Mouse (Mus musculus): Measurements from ENCODE around the gene Sec14l2. TPM values are rescaled to one million over a fixed set of nuclear protein-coding genes. Genes with fewer than 3 reads are reported as not detected.

Sec14l2 gene
- 1 to 10 TPM; 6.8 to 8.3 TPM for total RNA-seq (2021)

GRCm38 (mm10) chr11:4122742-4123579 is at the start of gene Sec14l2:
Gene Sec14l2 (minus strand): TSS chr11:4123415.
- intact Hi-C loops (cut with DNase I), result no loop called here
- DNase-seq, result no peak

- intact Hi-C loops (cut with DNase I), result no loop called here
These were observed 43.4 kb upstream of the Sec14l2 start for GRCm38 (mm10) chr11:4166467-4167090.

GRCm38 (mm10) chr11:4164701-4165100 is 41.5 kb upstream of the Sec14l2 start:
- intact Hi-C loops (cut with DNase I), result no loop called here
- no peak for DNase-seq

More at GRCm38 (mm10) chr11:4166467-4167090, 43.4 kb upstream of the Sec14l2 start:
- no peak for DNase-seq

GRCm38 (mm10) chr11:4160758-4161480 is 37.7 kb upstream of the Sec14l2 start:
- DNase-seq, result no peak
- intact Hi-C loops (cut with DNase I), result no loop called here

GRCm38 (mm10) chr11:4159808-4160708 is 36.8 kb upstream of the Sec14l2 start, which contains the start of the genes Ccdc157 and Sf3a1:
Gene Ccdc157 (minus strand): TSS chr11:4160293.
Gene Sf3a1 (plus strand): TSS chr11:4160350.
- DNase-seq, result peak; percentile 93
- intact Hi-C loops (cut with DNase I), result no loop called here

- DNase-seq, result no peak
- intact Hi-C loops (cut with DNase I), result no loop called here
These were observed 35.5 kb upstream of the Sec14l2 start for GRCm38 (mm10) chr11:4158676-4159075.

GRCm38 (mm10) chr11:4155641-4156040 is 32.4 kb upstream of the Sec14l2 start:
- intact Hi-C loops (cut with DNase I), result no loop called here
- DNase-seq, result no peak

- intact Hi-C loops (cut with DNase I), result no loop called here
These were observed 30.5 kb upstream of the Sec14l2 start for GRCm38 (mm10) chr11:4153694-4154093.

GRCm38 (mm10) chr11:4149886-4150285 is 26.7 kb upstream of the Sec14l2 start:
- peak; percentile 55 for DNase-seq
- intact Hi-C loops (cut with DNase I), result no loop called here

More at GRCm38 (mm10) chr11:4153694-4154093, 30.5 kb upstream of the Sec14l2 start:
- no peak for DNase-seq

GRCm38 (mm10) chr11:4148536-4149156 is 25.4 kb upstream of the Sec14l2 start:
- peak; percentile 51 for DNase-seq
- intact Hi-C loops (cut with DNase I), result no loop called here

GRCm38 (mm10) chr11:4148120-4148519 is 24.9 kb upstream of the Sec14l2 start:
- intact Hi-C loops (cut with DNase I), result no loop called here
- DNase-seq, result no peak

- DNase-seq, result no peak
- intact Hi-C loops (cut with DNase I), result no loop called here
These were observed 23.9 kb upstream of the Sec14l2 start for GRCm38 (mm10) chr11:4147098-4147497.

GRCm38 (mm10) chr11:4146381-4146780 is 23.2 kb upstream of the Sec14l2 start:
- intact Hi-C loops (cut with DNase I), result no loop called here

GRCm38 (mm10) chr11:4143281-4144062 is 20.3 kb upstream of the Sec14l2 start:
- intact Hi-C loops (cut with DNase I), result no loop called here
- DNase-seq, result peak; percentile 87

More at GRCm38 (mm10) chr11:4146381-4146780, 23.2 kb upstream of the Sec14l2 start:
- peak; percentile 41 for DNase-seq

- intact Hi-C loops (cut with DNase I), result no loop called here
- DNase-seq, result no peak
These were observed 19.1 kb upstream of the Sec14l2 start for GRCm38 (mm10) chr11:4142352-4142751.

GRCm38 (mm10) chr11:4141505-4141904 is 18.3 kb upstream of the Sec14l2 start:
- intact Hi-C loops (cut with DNase I), result no loop called here
- DNase-seq, result no peak

GRCm38 (mm10) chr11:4138964-4139363 is 15.7 kb upstream of the Sec14l2 start:
- DNase-seq, result no peak
- intact Hi-C loops (cut with DNase I), result no loop called here

GRCm38 (mm10) chr11:4134986-4135935 is 12.0 kb upstream of the Sec14l2 start, which contains the start of gene Rnf215:
Gene Rnf215 (plus strand): TSS chr11:4135202.
- intact Hi-C loops (cut with DNase I), result loop anchor here (2.0 kb wide), 1 partner anchor 84 kb away; the partner anchor contains the start of gene Castor1
- DNase-seq, result peak; percentile 95
